Comparison of ENCODE assay signal across 8 mouse cellular contexts in genomic region chr3:57847760-57848185, GRCm38 (mm10). TPM values are rescaled to one million over a fixed set of nuclear protein-coding genes. Genes with fewer than 3 reads are reported as not detected.
DNase-seq lines count a peak whose midpoint lies in the region; ATAC-seq lines count a peak whose summit lies in the region.

Gene Pfn2 (minus strand): TSS chr3:57848079.

- under 1% methylated on average over 49 of the region's 52 CpGs for WGBS in lung, embryonic 15.5 days

- peak; percentile 63 for DNase-seq in ES-CJ7 (ENCODE audit: low read depth, low spot score)
- peak; percentile 84 for DNase-seq in cerebellum, adult 11-12 months
- peak; percentile 78 for DNase-seq in forelimb bud, embryonic 11.5 days (ENCODE audit: low read depth, low spot score)
- DNase-seq in heart, postnatal 36 days, result peak in 1 of 2 experiments; percentile 59
- DNase-seq in layer of hippocampus, adult 8-10 months (ENCODE audit: low spot score in 2 of 2), result peak; percentile 70 to 79
- peak; percentile 60 for DNase-seq in ovary, postnatal 14 days (ENCODE audit: low spot score)
- peak; percentile 76 for DNase-seq in thymus, postnatal 25 days

- peaks cover 8% of the 10 kb centered on the region for H3K36me3 ChIP-seq in lung, embryonic 15.5 days

- ATAC-seq in lung, embryonic 15.5 days (ENCODE audit: borderline replicate concordance, extremely low read depth, low FRiP score, low TSS enrichment), result peak; percentile 87

- H3K9ac ChIP-seq in lung, embryonic 15.5 days, result peak within 1 kb of the TSS; percentile 71

- peaks cover 12% of the 10 kb centered on the region for H3K4me1 ChIP-seq in lung, embryonic 15.5 days

- no peaks in the 10 kb centered on the region for H3K27me3 ChIP-seq in lung, embryonic 15.5 days

- H3K27ac ChIP-seq in lung, embryonic 15.5 days, result peak within 1 kb of the TSS; percentile 91

- intact Hi-C loops in heart, postnatal 36 days (cut with DNase I), result loop anchor here (2.0 to 10.0 kb wide), 5 partner anchors 111 to 737 kb away; partner anchors contain the start of gene Rnf13

- H3K4me2 ChIP-seq in lung, embryonic 15.5 days, result peak within 1 kb of the TSS; percentile 89

- peak within 1 kb of the TSS; percentile 86 for H3K4me3 ChIP-seq in lung, embryonic 15.5 days

- no peaks in the 10 kb centered on the region for H3K9me3 ChIP-seq in lung, embryonic 15.5 days

RNA-seq across cellular contexts. Expression of gene Pfn2, which starts in this region (rescaled TPM):
- 10 to 100 TPM; 34.6 to 34.9 TPM for total RNA-seq in heart, postnatal 36 days (2021)
- total RNA-seq in layer of hippocampus, adult 8-10 months (2022), result 100 to 1,000 TPM; 475 to 535 (median 517) TPM
- 94.7 and 95.4 TPM in 2 replicates for polyA plus RNA-seq in lung, embryonic 15.5 days (2015; fragmentation: Nextera tagmentation; extraction: Ambion mirVana)

Comparison
In these comparisons a context has a peak if more than half of its experiments do, and no peak if none do; other contexts are left out.
1. RNA of gene Pfn2 (total RNA-seq): 475 to 535 TPM in layer of hippocampus, adult 8-10 months; 34.6 to 34.9 TPM in heart, postnatal 36 days; every median in the first group is over 10 times any median in the second.